Mouse (Mus musculus) Muller cell, postnatal 12 days (primary cell): ENCODE measurements at regions not wholly inside any gene's neighbourhood (a gene's known extent, or its start where the extent isn't known, plus 50 kb on each side); places are given as distances from the start of the nearest gene placed in this dataset.

Experiments used
- DNase-seq: peaks from one replicate; pipeline ENCODE4 v3.0.0-alpha.2; 2015; ENCODE audit errors: inconsistent ontology term

DNA sequence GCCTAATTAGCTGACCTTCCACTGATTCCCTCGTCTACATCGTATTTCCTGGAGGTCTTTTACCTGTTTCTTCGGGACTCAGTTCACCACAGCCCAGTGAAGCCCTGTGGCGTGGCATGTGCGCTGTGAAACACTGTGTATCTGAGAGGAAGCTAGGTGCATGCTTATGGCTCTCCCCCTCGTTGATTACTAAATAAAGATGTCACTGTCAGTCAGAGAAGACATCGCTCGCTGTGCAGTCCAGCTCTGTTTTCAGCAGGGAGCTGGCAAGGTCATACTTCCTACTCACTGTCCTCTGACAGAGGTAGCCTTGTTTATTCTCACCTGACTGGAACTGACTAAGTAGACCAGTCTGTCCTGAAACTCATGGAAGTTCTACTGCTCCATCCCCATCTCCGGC lies 68.7 kb upstream of the Adrb1 start:
- no peak for DNase-seq

DNA sequence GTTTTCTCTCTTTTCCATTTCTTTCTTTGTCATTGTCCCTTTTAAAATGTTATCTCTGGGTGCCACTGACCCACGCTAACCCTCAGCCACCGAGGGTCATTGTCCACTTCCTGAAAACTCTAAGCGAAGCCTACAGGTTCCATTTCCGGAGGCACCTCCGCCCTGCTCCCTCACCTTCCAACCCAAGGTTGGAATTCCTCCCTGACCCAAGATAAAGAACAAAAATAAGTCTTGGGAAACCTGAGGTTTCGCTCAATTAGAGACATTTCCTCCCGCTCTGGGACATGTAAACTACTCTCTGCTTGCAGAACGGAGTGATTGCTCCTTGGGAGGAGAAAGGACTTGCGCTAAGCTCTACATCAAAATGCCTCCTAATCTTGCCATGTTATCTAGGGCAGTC lies 66.7 kb upstream of the Adrb1 start:
- DNase-seq: no peak

DNA sequence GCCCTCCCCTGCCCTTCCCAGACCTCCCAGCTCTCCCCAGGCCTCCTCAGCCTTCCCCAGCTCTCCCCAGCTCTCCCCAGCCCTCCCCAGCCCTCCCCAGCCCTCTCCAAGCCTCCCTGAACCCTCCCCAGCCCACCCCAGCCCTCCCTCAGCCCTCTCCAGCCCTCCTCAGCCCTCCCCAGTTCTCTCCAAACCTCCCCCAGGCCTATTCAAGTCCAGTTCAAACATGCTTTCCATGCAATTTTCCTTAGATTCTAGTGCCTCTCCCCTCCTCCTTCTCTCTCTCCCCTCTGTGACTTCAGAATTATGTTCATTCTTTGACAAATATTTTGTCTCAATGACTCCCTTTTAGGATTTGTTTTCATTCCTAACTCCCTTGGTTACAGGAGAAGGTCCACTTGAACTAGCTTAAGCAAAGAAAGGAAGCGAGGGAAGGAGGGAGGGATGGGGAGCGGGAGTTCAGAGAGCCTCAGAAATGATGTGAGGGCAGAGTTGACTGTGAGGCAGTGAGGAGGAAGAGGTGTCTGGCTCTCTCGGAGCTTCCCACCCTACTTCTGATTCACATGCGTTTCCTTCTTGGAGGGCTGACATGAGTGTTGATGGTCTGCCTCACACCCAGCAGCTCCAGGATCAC lies 61.3 kb upstream of the Adrb1 start:
- DNase-seq: no peak

DNA sequence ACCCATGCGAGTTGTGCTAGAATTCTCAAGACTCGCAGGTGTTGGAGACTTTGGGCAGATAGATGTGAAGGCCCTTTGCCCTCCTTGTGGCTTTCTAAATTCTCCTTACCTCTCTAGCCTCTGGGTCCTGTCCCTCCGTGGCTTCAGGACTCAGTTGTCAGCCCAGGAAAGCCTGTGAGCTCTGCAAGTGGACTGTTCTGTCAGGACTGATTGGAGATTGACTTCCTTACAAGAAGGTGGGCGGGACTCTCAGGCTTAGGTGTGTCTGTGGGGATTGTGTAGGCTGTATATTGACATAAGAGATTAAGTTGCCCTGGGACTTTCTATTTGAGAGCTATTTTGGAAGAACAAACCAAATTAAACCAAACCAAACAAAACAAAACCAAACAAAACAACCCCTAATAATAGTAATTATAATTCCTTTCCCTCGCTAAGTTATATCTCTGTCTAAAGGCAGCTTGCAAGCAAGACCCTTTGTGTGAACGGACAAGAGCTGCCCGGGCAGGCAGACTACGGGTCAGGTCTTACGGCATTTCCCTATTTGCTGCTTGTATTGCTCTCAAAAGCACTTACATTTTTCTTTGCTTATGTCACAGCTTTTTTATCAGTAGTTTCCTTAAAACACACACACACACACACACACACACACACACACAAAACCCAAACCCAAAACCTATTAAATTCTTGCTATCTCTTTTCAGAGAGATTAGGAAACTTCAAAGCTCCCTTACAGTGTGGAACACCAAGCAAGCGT lies 58.3 kb upstream of the Adrb1 start:
- DNase-seq: no peak

DNA sequence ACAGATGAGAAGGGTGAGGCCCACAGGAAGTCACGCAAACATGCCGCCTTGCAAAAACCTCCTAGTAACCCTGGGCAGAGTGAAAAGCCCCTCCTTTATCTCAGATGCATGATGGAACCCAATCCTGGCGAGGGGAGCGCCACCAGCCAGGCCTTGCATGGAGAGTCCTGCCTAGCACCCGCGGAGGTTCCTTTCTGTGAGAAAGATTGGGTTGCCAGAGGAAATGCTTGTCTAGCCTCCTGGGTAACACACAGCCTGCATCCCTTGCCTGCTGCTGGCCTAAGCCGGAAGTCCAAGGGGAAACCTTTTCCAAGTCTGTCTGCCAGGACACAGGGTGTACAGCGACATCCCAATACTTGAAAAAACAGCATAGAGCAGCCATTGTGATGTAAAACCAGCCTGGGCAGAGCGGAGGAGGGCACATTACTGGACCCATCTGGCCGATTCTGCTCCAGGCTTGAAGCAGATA lies 57.7 kb upstream of the Adrb1 start:
- DNase-seq: no peak

DNA sequence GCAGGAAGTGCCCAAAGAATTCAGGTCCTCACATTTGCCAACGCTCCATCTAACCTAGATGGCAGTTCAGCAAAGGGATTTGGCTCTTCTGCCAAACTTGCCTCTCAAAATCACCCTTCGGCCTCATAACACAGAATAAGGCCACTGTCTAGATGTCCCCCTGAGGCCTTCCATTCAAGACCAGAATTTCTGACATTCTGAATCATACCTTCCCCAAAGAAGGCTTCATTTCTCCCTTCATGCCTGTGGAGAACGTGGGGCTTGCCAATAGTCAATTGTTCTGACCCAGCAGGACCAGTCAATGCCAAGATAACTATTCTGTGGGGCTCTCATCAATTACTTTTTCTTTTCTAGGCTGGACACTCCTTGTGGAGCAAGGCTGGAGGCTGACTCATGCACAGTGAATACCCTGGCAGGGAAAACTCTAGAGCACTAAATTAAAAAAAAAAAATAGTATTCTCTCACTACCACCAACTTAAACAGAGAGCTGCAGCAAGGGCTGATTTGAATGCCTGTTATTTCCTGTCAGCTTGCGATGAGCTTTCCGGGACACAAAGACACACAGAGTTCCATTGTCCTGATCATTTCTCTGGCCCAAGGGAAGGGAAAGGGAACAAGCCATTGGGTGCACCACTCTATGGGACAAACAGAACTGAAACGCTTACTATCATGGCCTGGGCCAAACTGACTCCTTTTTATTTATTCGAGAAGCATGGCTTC lies 56.9 kb upstream of the Adrb1 start:
- DNase-seq: peak; percentile 96

DNA sequence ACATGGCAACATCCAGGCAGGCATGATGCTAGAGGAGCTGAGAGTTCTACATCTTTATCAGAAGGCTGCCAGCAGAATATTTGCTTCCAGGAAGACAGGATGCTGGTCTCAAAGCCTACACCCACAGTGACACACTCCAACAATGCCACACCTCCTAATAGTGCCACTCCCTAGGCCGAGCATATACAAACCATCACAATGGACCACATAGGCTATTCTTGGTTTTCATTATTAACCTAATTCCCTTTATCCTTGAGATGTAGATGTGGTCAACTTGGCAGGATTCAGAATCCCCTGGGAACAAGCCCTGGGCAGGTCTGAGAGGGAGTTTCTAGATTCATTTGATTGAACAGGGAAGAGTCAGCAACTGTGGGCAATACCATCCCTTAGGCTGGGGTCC lies 56.0 kb upstream of the Adrb1 start:
- DNase-seq: no peak

DNA sequence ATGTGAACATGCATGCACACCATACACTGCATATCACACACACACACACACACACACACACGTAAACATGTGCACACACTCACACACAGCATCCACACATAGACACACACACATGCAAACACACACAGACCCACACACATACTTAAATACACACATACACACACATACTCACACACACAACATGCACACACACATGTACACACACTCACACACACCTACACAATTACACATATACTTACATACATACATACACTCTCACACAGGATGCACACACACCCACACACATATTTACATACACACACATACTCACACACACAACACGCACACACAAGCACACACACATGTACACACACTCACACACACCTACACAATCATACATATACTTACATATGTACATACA lies 54.1 kb upstream of the Adrb1 start:
- no peak for DNase-seq

DNA sequence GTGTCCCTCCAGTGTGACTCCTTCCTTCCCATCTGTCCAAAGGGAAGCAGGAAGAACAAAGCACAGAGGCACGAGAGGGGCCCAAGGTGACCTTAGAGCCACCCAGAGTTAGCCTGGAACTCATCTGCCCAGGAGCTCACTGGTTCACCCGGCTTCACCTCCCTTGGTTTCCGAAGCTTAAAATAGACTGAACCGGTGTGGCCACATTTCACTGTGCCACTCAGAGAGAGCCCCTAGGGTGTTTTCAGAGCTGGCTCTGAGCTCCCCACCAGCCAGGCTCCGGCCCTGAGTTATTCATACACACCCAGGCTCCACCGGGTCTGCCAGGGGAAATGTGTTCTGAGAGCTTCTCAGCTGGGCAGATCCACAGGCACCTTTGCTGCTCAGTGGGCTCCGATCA lies 53.0 kb upstream of the Adrb1 start:
- DNase-seq: no peak

DNA sequence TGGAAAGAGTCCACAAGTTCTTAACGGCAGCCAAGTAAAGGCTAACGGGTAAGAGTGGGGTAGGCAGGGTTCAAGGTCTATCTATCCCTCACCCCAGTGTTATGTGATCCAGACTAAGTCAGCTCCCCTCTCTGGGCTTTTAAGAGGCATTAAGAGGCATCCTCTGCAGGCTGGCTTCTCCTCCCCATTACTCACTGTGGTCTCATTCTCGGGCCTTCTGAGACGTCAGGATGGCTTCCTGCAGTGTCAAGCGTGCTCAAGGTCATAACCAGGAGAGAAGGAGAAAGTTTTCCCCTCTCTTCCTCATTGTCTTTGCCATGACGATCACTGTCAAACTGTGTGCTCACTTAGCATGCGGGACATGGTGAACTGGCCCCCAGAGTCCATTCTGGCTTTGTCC lies 52.5 kb upstream of the Adrb1 start:
- DNase-seq: no peak
